Mouse (Mus musculus): ENCODE results near the gene Rbm44.

Rbm44 gene

DNA sequence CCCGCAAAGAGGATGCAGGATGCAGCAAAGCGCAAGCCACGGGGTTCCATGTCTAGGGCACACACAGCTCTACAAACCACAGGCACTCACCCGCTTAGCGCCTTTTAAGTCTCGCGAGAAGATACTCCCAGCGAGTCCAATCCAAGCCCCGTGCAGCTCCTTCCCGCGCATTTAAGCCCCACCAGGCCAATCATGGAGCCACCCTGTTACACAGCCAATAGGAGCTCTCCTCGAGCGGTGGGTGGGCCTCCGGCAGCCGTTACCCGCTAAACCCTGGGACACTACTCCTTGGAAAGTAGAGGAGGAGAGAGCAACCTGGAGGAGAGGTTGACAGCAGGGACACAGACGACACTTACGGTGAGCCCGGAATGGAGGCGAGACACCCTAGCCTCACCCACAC lies at the start of gene Rbm44:
Gene Rbm44 (plus strand): TSS at position 277 of the 400 bp plus-strand sequence.
- H3K27me3 ChIP-seq (ENCODE audit: control insufficient read depth, insufficient read depth, low read length, poor library complexity, severe bottlenecking) = no peaks in the 10 kb centered on the region
- H3K36me3 ChIP-seq (ENCODE audit: control insufficient read depth, insufficient read depth, low read length, poor library complexity, severe bottlenecking) = no peaks in the 10 kb centered on the region
- DNase-seq (ENCODE audit: low read depth, low spot score) = peak; percentile 55

DNA sequence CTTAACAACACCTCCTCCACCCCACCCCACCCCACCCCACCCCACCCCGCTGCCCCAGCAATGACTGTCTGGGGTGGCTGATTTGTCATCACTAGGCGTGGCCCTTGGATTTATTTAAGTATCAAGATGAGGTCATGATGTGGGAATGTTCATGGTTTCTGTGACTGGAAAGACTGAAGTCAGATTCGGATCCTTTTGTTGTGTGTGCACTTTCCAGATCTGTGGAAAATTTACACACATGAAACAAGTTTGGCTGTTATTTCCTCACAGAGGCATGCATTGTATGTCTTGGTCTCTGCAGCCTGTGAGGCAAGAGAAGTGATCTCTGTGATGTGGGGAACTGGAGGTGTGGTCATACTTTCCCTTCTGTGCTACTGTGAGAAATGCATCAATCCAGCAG lies 49.6 kb upstream of the Rbm44 start:
- H3K36me3 ChIP-seq (ENCODE audit: control insufficient read depth, insufficient read depth, low read length, poor library complexity, severe bottlenecking) = no peaks in the 10 kb centered on the region
- H3K27me3 ChIP-seq (ENCODE audit: control insufficient read depth, insufficient read depth, low read length, poor library complexity, severe bottlenecking) = no peaks in the 10 kb centered on the region
- DNase-seq (ENCODE audit: low read depth, low spot score) = no peak

DNA sequence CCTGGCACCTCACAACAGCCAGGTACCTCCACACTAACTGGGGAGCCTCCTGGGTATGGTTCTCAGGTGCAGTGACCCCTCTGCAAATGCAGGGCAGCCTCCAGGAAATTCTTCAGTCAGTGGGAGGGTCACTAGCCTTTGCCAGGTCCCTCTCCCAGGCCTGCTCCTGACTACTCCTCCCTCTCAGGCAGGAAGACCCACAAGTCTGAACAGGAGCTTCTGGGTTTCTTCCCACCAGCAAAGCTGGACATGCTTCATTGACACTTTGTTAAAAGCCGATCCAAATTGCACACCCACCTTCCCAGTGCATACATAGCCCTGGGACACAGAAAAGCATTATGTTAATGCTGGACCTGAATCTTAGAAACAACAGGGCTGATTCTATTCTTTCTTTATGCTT lies 49.0 kb upstream of the Rbm44 start:
- no peak for DNase-seq (ENCODE audit: low read depth, low spot score)
- Histone ChIP-seq H3K27me3 (ENCODE audit: control insufficient read depth, insufficient read depth, low read length, poor library complexity, severe bottlenecking) (no peaks in the 10 kb centered on the region), H3K36me3 (ENCODE audit: control insufficient read depth, insufficient read depth, low read length, poor library complexity, severe bottlenecking) (no peaks in the 10 kb centered on the region)

DNA sequence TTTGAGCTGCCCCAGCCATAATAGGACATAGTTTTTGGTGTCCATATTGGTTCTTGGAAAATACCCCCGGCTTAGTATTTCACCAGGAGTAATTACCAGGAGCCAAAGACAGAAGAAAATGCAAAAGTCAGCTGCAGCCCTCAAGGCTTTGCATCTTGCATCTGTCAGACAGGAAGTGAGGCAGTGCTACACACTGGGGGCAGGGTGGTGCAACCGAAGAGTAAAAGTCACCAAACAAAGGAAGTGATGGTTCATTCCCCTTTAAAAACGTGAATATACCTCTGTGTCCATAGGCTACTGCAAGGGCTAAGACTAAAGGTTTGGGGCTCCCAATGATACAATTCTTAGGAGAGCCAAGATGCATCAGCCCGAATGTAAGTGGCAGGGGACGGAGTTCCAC lies 48.4 kb upstream of the Rbm44 start:
- peaks cover 2% of the 10 kb centered on the region; the same call in 1 of the 2 replicates for H3K36me3 ChIP-seq (ENCODE audit: control insufficient read depth, insufficient read depth, low read length, poor library complexity, severe bottlenecking)
- DNase-seq (ENCODE audit: low read depth, low spot score) = peak; percentile 37

DNA sequence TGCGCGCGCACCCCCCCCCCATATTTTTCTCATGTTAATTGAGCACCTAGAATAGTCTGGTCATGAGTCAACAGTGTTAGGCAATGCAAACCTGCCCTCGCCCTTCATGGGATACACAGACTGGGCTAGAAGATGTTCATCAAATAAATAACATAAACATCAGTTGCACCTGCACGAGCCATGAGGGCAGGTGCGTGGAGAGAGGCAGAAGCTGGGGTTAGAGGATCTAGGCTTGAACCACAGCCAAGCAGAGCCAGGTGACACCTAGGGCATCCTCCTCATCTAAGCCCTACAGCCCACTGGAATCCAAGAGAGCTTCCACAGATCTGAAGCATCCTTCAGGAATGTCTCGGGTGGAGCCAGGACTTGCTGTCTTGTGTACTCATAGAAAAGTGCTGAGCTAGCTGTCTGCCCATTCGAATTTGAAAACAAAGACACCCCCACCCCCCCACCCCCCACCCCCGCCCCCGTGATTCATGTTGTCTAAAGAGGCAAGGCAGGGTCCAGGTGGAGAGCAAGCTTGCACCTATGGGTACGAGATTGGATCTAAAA lies 47.5 kb upstream of the Rbm44 start:
- Histone ChIP-seq H3K27me3 (ENCODE audit: control insufficient read depth, insufficient read depth, low read length, poor library complexity, severe bottlenecking) (no peaks in the 10 kb centered on the region), H3K36me3 (ENCODE audit: control insufficient read depth, insufficient read depth, low read length, poor library complexity, severe bottlenecking) (peaks cover 4% of the 10 kb centered on the region; the same call in 1 of the 2 replicates)
- DNase-seq (ENCODE audit: low read depth, low spot score) = no peak

More for the DNA sequence above, 48.4 kb upstream of the Rbm44 start:
- no peaks in the 10 kb centered on the region for H3K27me3 ChIP-seq (ENCODE audit: control insufficient read depth, insufficient read depth, low read length, poor library complexity, severe bottlenecking)

DNA sequence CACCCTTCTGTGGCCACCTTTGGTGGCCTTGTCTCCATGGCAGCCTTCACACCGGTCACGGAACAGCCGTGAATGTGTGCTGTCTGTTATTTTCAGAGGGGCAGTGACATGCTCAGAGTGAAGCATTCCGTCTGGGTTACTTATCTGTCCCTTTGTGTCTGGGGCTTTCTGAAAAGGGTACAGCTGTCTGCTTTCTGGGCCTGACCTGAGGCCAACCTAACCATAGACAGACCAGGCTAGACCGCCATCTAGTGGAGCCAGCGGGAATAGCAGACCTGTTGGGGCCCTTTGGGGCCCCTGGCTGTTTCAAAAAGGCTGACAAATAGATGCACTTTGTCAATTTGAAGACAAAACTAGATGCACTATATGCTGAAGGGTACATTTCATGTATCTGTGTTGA lies 46.0 kb upstream of the Rbm44 start:
- Histone ChIP-seq H3K27me3 (ENCODE audit: control insufficient read depth, insufficient read depth, low read length, poor library complexity, severe bottlenecking) (no peaks in the 10 kb centered on the region), H3K36me3 (ENCODE audit: control insufficient read depth, insufficient read depth, low read length, poor library complexity, severe bottlenecking) (peaks cover 4% of the 10 kb centered on the region; the same call in 1 of the 2 replicates)
- DNase-seq (ENCODE audit: low read depth, low spot score) = peak; percentile 84

DNA sequence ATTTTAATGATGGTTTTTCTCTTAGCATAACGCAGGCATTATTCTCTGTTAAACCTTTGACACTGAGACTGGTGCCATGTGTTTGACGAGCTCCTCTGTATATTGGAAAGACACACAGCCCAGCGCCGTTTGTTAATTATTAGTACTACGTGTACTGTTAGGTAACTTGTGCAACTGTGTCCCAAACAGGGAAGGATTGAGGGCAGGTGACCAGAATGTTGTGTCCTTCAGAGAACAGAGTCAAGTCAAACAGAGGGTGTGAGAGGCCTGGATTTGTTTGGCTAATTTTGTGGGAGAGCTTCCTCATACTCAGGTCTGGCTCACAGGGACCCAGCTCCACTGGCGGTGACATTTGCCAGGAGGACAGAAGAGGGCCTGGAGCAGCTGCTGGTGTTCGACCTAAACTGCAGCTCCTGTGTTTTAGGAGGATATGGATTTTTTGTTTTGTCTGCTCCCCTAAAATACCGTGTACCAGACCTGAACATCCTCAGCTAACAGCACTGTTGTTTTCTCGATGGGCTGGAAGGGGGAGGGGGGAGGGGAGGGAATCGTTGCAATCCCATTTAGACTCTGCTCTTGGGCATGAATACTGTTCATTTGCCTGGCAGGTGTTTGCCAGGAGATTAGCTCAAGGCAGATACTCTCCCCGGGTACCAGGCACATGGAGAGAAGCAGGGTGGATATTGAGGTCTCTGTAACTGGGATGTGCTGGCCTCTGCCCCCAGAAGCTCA lies 43.0 kb upstream of the Rbm44 start:
- H3K27me3 ChIP-seq (ENCODE audit: control insufficient read depth, insufficient read depth, low read length, poor library complexity, severe bottlenecking) = no peaks in the 10 kb centered on the region
- DNase-seq (ENCODE audit: low read depth, low spot score) = no peak
- peaks cover 9% of the 10 kb centered on the region for H3K36me3 ChIP-seq (ENCODE audit: control insufficient read depth, insufficient read depth, low read length, poor library complexity, severe bottlenecking)

DNA sequence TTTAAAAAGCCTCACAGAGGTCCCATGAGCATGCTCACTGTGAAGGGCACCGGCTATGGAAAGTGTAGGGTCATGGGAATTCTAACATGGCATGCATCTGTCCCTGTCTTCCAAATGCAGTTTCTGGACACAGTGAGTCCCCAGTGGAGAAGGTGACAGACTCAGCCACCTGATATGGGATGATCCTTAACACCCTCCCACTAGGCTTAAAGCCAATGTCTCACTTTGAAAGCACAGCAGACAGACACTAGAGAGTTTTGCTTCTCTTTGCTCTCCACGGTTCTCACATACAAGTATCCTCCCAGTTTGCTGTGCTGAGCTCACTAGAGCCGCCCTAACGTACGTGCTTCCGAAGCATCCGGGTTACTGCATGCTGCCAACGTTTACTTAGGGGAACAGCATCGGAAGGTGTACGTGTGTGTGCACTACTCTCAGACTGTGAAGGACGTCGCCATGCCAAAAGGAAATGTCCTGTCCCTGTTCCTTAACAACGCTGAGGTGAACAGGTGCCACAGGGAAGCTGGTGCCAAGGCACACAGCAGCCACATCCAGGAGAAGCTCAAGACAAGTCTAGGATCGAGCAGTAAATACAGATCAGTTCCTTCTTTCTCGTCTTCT lies 41.4 kb upstream of the Rbm44 start:
- H3K27me3 ChIP-seq (ENCODE audit: control insufficient read depth, insufficient read depth, low read length, poor library complexity, severe bottlenecking) = no peaks in the 10 kb centered on the region
- H3K36me3 ChIP-seq (ENCODE audit: control insufficient read depth, insufficient read depth, low read length, poor library complexity, severe bottlenecking) = peaks cover 16% of the 10 kb centered on the region
- DNase-seq (ENCODE audit: low read depth, low spot score) = no peak

DNA sequence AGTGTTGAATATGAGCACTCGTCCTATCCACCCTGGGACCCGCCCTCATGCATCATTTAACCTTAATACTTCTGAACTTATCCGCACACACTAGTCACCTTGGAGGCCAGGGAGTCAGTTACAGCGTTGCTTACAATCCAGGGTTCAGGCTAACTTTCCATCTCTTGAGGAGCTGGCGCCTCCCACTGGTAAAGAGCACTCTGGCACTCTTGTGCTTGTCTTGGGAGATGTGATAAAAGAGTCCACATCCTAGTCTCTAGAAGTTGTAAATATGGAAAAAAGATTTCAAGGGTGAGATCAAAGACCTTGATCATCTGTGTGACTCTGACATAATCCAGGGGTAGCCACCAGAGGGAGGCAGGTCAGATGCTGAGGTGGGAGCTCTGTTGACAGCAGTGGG lies 37.3 kb upstream of the Rbm44 start:
- H3K27me3 ChIP-seq (ENCODE audit: control insufficient read depth, insufficient read depth, low read length, poor library complexity, severe bottlenecking) = no peaks in the 10 kb centered on the region
- H3K36me3 ChIP-seq (ENCODE audit: control insufficient read depth, insufficient read depth, low read length, poor library complexity, severe bottlenecking) = peaks cover 25% of the 10 kb centered on the region
- peak; percentile 11 for DNase-seq (ENCODE audit: low read depth, low spot score)

DNA sequence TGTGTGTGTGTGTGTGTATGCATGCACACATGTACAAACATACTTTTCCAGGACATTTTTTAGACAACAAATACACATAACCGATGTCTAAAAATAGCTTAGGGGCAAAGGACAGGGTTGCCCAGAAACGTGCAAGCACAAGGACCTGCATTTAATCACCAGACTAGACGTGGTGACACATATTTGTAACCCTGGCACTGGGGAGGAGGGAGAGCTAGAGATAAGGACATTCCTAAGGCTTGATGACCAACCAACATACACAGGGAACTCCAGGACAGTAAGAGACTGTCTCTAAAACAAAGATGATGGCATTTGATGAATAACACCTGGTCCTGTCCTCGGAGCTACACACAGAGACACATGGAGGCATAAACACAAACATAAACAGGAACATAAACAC lies 35.6 kb upstream of the Rbm44 start:
- Histone ChIP-seq H3K27me3 (ENCODE audit: control insufficient read depth, insufficient read depth, low read length, poor library complexity, severe bottlenecking) (no peaks in the 10 kb centered on the region), H3K36me3 (ENCODE audit: control insufficient read depth, insufficient read depth, low read length, poor library complexity, severe bottlenecking) (peaks cover 32% of the 10 kb centered on the region)
- DNase-seq (ENCODE audit: low read depth, low spot score) = no peak

DNA sequence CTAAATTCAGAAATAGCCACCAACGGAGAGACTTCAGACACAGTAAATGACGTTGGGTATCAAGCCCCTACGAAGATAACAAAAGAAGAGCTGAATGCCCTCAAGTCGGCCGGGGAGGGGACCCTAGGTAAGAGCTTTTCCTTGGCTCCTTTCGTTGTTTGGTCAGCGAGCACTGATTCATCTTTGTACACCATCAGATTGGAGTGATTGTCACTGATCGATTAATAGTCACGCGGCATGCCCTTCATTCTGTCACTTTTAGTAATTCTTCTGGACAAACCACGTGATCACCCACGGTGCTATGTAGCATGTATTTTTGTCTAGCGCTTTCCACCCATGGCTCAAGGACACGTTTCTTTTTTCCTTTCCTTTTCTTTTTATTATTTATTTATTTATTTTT lies 32.7 kb upstream of the Rbm44 start:
- no peaks in the 10 kb centered on the region for H3K27me3 ChIP-seq (ENCODE audit: control insufficient read depth, insufficient read depth, low read length, poor library complexity, severe bottlenecking)
- peaks cover 30% of the 10 kb centered on the region for H3K36me3 ChIP-seq (ENCODE audit: control insufficient read depth, insufficient read depth, low read length, poor library complexity, severe bottlenecking)
- DNase-seq (ENCODE audit: low read depth, low spot score) = no peak

DNA sequence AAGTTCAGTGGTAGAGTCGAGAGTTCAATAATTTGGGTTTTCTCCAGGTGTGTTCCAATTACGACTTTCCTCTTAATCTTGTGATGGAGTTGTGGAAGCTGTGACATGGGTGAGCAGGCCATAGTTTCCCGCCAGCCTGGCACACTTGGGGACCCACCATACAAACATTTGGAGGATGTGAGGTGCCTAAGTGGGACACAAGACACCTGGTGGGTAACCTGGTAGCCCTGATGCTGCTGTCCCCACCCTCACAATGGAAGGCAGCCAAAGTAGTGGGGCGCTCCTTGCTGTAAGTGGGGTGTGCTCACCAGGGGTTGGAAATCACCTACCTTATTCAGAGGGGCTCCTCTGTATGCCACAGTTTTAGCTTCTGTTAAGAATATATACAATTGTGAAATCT lies 32.3 kb upstream of the Rbm44 start:
- H3K36me3 ChIP-seq (ENCODE audit: control insufficient read depth, insufficient read depth, low read length, poor library complexity, severe bottlenecking) = peaks cover 29% of the 10 kb centered on the region
- no peaks in the 10 kb centered on the region for H3K27me3 ChIP-seq (ENCODE audit: control insufficient read depth, insufficient read depth, low read length, poor library complexity, severe bottlenecking)
- DNase-seq (ENCODE audit: low read depth, low spot score) = no peak

DNA sequence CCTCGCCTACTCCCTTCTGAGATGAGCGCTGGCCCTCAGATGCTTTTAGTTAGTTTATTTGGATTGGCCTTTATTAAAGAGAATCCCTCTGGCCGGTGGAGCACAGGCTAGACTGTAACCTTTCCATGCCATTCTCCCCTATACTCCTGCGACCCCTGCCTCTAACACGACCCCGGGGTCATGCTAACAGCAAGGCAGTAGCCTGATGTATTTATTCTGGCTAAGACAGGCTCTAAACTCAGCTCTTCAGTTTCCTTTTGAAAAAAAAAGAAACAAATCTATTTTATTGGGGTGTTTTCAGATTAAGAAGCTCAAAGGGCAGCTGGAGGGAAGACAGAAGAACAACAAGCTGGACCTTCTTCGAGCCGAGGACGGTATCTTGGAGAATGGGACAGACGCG lies 22.8 kb upstream of the Rbm44 start:
- no peaks in the 10 kb centered on the region for H3K27me3 ChIP-seq (ENCODE audit: control insufficient read depth, insufficient read depth, low read length, poor library complexity, severe bottlenecking)
- H3K36me3 ChIP-seq (ENCODE audit: control insufficient read depth, insufficient read depth, low read length, poor library complexity, severe bottlenecking) = peaks cover 21% of the 10 kb centered on the region
- DNase-seq (ENCODE audit: low read depth, low spot score) = no peak

DNA sequence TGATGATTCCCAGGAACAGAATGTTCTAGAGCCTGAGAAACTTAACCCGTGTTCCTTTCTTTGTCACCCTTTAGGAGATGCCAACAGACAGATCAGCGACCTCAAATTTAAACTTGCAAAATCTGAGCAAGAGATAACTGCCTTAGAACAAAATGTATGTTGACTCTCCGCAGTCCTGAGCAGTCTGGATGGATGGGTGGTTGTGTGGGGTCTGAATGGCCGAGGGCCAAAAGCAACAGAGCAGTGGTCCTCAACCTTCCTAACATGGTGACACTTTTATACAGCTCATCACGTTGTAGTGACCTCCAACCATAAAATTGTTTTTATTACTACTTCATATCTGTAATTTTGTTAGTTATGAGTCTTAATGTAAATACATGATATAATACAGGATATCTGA lies 21.9 kb upstream of the Rbm44 start:
- no peak for DNase-seq (ENCODE audit: low read depth, low spot score)
- Histone ChIP-seq H3K27me3 (ENCODE audit: control insufficient read depth, insufficient read depth, low read length, poor library complexity, severe bottlenecking) (no peaks in the 10 kb centered on the region), H3K36me3 (ENCODE audit: control insufficient read depth, insufficient read depth, low read length, poor library complexity, severe bottlenecking) (peaks cover 23% of the 10 kb centered on the region)

DNA sequence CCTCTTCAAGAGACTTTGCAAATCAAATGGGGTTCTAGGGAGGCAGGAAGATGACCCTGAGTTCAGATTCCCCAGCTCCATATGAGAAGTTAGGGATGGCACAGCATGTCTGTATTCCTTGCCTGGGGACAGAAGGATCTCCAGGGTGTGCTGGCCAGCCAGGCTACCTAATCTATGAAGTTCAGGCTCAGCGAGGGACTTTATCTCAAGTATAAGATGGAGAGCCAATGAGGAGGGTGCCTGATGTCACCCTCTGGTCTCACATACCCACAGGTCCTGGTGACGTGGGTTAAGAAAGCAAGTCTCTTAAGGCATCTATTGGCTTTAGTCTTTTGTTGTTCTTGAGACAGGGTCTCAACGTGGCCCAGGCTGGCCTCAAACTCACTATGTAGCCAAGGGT lies 21.4 kb upstream of the Rbm44 start:
- DNase-seq (ENCODE audit: low read depth, low spot score) = no peak
- Histone ChIP-seq H3K36me3 (ENCODE audit: control insufficient read depth, insufficient read depth, low read length, poor library complexity, severe bottlenecking) (peaks cover 25% of the 10 kb centered on the region), H3K27me3 (ENCODE audit: control insufficient read depth, insufficient read depth, low read length, poor library complexity, severe bottlenecking) (no peaks in the 10 kb centered on the region)

Data from splenic B cell, adult 2 months (primary cell).